Mouse (Mus musculus) embryo, embryonic 10 days (tissue): ENCODE measurements around the gene Myo15b.
A peak's percentile ranks its signal among the peaks of the same experiment; 100 is the strongest.

Source experiments
- DNase-seq: peaks from one replicate; pipeline ENCODE4 v3.0.0-alpha.2; 2015; ENCODE audit warnings: low spot score

The Myo15b gene

GRCm38 (mm10) chr11:115858354-115858753 is at the start of gene Myo15b:
Myo15b (plus strand) TSS chr11:115858406.
- DNase-seq, result no peak

- no peak for DNase-seq
Observed at GRCm38 (mm10) chr11:115808696-115809310, 49.4 kb upstream of the Myo15b start.

GRCm38 (mm10) chr11:115809311-115809781 is 48.9 kb upstream of the Myo15b start:
- DNase-seq, result no peak

- DNase-seq, result no peak
Observed at GRCm38 (mm10) chr11:115810377-115810776, 47.8 kb upstream of the Myo15b start.

GRCm38 (mm10) chr11:115811381-115812093 is 46.7 kb upstream of the Myo15b start:
- DNase-seq, result no peak

- DNase-seq, result no peak
Observed at GRCm38 (mm10) chr11:115812095-115812494, 46.1 kb upstream of the Myo15b start.

- peak; percentile 46 for DNase-seq
Observed at GRCm38 (mm10) chr11:115812533-115813420, 45.4 kb upstream of the Myo15b start.

GRCm38 (mm10) chr11:115813507-115814296 is 44.5 kb upstream of the Myo15b start, which contains the start of gene Caskin2:
Caskin2 (minus strand) TSS chr11:115813639.
- peak; percentile 98 for DNase-seq

GRCm38 (mm10) chr11:115814605-115815450 is 43.4 kb upstream of the Myo15b start, which contains the start of gene Tsen54:
Tsen54 (plus strand) TSS chr11:115814724.
- peak; percentile 78 for DNase-seq

GRCm38 (mm10) chr11:115817331-115817730 is 40.9 kb upstream of the Myo15b start:
- DNase-seq, result no peak

- no peak for DNase-seq
Observed at GRCm38 (mm10) chr11:115819915-115820623, 38.1 kb upstream of the Myo15b start.

- DNase-seq, result no peak
Observed at GRCm38 (mm10) chr11:115821001-115821400, 37.2 kb upstream of the Myo15b start.

- peak; percentile 91 for DNase-seq
Observed at GRCm38 (mm10) chr11:115823774-115824740, 34.1 kb upstream of the Myo15b start, which contains the start of gene Llgl2. Llgl2 (plus strand) TSS chr11:115824049.

- DNase-seq, result no peak
Observed at GRCm38 (mm10) chr11:115824813-115825212, 33.4 kb upstream of the Myo15b start.

- no peak for DNase-seq
Observed at GRCm38 (mm10) chr11:115826487-115826886, 31.7 kb upstream of the Myo15b start.

- no peak for DNase-seq
Observed at GRCm38 (mm10) chr11:115827624-115828023, 30.6 kb upstream of the Myo15b start.

- no peak for DNase-seq
Observed at GRCm38 (mm10) chr11:115829036-115829435, 29.2 kb upstream of the Myo15b start.

- DNase-seq, result peak; percentile 55
Observed at GRCm38 (mm10) chr11:115830550-115831325, 27.5 kb upstream of the Myo15b start.
